Mouse (Mus musculus) frontal cortex, postnatal 25 days (tissue): ENCODE results near the gene Nufip2.

ENCODE experiments used
- DNase-seq, 2 experiments: peaks; one replicate each; pipeline ENCODE4 v3.0.0; 2022; ENCODE audit warnings: low spot score in 2 of 2

Gene Nufip2

GRCm38 (mm10) chr11:77770346-77770745 is 84.4 kb downstream of the Nufip2 start:
- no peak for DNase-seq

GRCm38 (mm10) chr11:77771879-77772713 is 86.1 kb downstream of the Nufip2 start:
- no peak for DNase-seq

GRCm38 (mm10) chr11:77775701-77776400 is 89.9 kb downstream of the Nufip2 start:
- no peak for DNase-seq

- no peak for DNase-seq
Observed at GRCm38 (mm10) chr11:77777436-77777835, 91.5 kb downstream of the Nufip2 start.

GRCm38 (mm10) chr11:77777937-77778336 is 92.0 kb downstream of the Nufip2 start:
- no peak for DNase-seq

GRCm38 (mm10) chr11:77779240-77779639 is 93.3 kb downstream of the Nufip2 start:
- no peak for DNase-seq

- DNase-seq: no peak
Observed at GRCm38 (mm10) chr11:77781088-77781487, 95.1 kb downstream of the Nufip2 start.

GRCm38 (mm10) chr11:77782104-77782815 is 96.3 kb downstream of the Nufip2 start:
- DNase-seq: no peak

- DNase-seq: no peak
Observed at GRCm38 (mm10) chr11:77783211-77783746, 97.3 kb downstream of the Nufip2 start.

GRCm38 (mm10) chr11:77783747-77784646 is 98.0 kb downstream of the Nufip2 start:
- no peak for DNase-seq

GRCm38 (mm10) chr11:77784894-77785293 is 98.9 kb downstream of the Nufip2 start:
- no peak for DNase-seq

- no peak for DNase-seq
Observed at GRCm38 (mm10) chr11:77785396-77785767, 99.4 kb downstream of the Nufip2 start.

- peak in 1 of 2 experiments; percentile 39 for DNase-seq
Observed at GRCm38 (mm10) chr11:77785768-77786561, 100.0 kb downstream of the Nufip2 start.

GRCm38 (mm10) chr11:77787707-77788106 is 101.8 kb downstream of the Nufip2 start, which contains the start of gene Gm10277:
Gm10277 (minus strand) TSS chr11:77787747.
- no peak for DNase-seq

GRCm38 (mm10) chr11:77789512-77789911 is 103.6 kb downstream of the Nufip2 start:
- no peak for DNase-seq

- no peak for DNase-seq
Observed at GRCm38 (mm10) chr11:77790286-77790685, 104.3 kb downstream of the Nufip2 start.

- DNase-seq: no peak
Observed at GRCm38 (mm10) chr11:77791241-77791727, 105.3 kb downstream of the Nufip2 start.
